Mouse (Mus musculus) forebrain, embryonic 15.5 days (tissue): ENCODE measurements around the gene Gm10392. TPM values are rescaled to one million over a fixed set of nuclear protein-coding genes. Genes with fewer than 3 reads are reported as not detected.

Source experiments
- ATAC-seq: fragments of 200-750 bp; cut with Nextera tagmentation; replicated peaks from 2 replicates; pipeline ENCODE4 v1.8.0; 2017; ENCODE audit warnings: mild to moderate bottlenecking, moderate TSS enrichment, moderate library complexity
- H3K27ac ChIP-seq: fragments of 300-500 bp; sonication (generic); replicated peaks from 2 replicates; pipeline ENCODE4 v1.5.1; 2015; ENCODE audit warnings: mild to moderate bottlenecking, inconsistent platforms
- H3K27me3 ChIP-seq: fragments of 300-500 bp; sonication (generic); 2 replicates; pipeline ENCODE4 v1.6.1; 2015; ENCODE audit warnings: inconsistent platforms
- H3K36me3 ChIP-seq: fragments of 300-500 bp; sonication (generic); 2 replicates; pipeline ENCODE4 v1.6.1; 2015; ENCODE audit warnings: mild to moderate bottlenecking, inconsistent platforms
- H3K4me1 ChIP-seq: fragments of 300-500 bp; sonication (generic); 2 replicates; pipeline ENCODE4 v1.6.1; 2015; ENCODE audit warnings: inconsistent platforms
- H3K4me2 ChIP-seq: fragments of 300-500 bp; sonication (generic); replicated peaks from 2 replicates; pipeline ENCODE4 v1.6.1; 2015; ENCODE audit warnings: mild to moderate bottlenecking, inconsistent platforms
- H3K4me3 ChIP-seq: fragments of 300-500 bp; sonication (generic); 2 replicates; pipeline ENCODE4 v1.5.1; 2015; ENCODE audit warnings: mild to moderate bottlenecking, inconsistent platforms
- H3K9ac ChIP-seq: fragments of 300-500 bp; sonication (generic); replicated peaks from 2 replicates; pipeline ENCODE4 v1.6.1; 2015; ENCODE audit warnings: mild to moderate bottlenecking, inconsistent platforms
- H3K9me3 ChIP-seq: fragments of 300-500 bp; sonication (generic); 2 replicates; pipeline ENCODE4 v1.6.1; 2016; ENCODE audit warnings: inconsistent platforms
- WGBS: fragments of 180-500 bp; shearing (Covaris S2); methylation state at CpG from one replicate; pipeline ENCODE4 v1.1.7; 2015; ENCODE audit warnings: mixed read lengths; 5-methylcytosine and 5-hydroxymethylcytosine counted together
- polyA plus RNA-seq: library from polyadenylated mRNA; unstranded; fragments of >200 nt; fragmentation: Nextera tagmentation; extraction: Ambion mirVana; gene quantifications from 2 replicates; pipeline ENCODE4 v1.2.1, GENCODE M21; 2015

Gm10392 gene
- polyA plus RNA-seq, 1 experiment from 2014 or later, result not detected

GRCm38 (mm10) chr11:77495507-77495906 lies 23.5 kb downstream of the Gm10392 start:
- H3K27ac ChIP-seq, result no peak overlapping the region
- H3K9me3 ChIP-seq, result no peaks in the 10 kb centered on the region
- peaks cover 68% of the 10 kb centered on the region for H3K4me1 ChIP-seq
- H3K4me3 ChIP-seq, result 0 out of 2 replicates have a peak overlapping the region, but pooled peaks have one; percentile 93
- peaks cover 12% of the 10 kb centered on the region; the same call in 1 of the 2 replicates for H3K36me3 ChIP-seq
- no peak for ATAC-seq
- 0 out of 2 replicates have a peak overlapping the region, but pooled peaks have one; percentile 89 for H3K4me2 ChIP-seq
- H3K27me3 ChIP-seq, result no peaks in the 10 kb centered on the region
- H3K9ac ChIP-seq, result peak overlapping the region; percentile 97; the same call in 1 of the 2 replicates

DNA sequence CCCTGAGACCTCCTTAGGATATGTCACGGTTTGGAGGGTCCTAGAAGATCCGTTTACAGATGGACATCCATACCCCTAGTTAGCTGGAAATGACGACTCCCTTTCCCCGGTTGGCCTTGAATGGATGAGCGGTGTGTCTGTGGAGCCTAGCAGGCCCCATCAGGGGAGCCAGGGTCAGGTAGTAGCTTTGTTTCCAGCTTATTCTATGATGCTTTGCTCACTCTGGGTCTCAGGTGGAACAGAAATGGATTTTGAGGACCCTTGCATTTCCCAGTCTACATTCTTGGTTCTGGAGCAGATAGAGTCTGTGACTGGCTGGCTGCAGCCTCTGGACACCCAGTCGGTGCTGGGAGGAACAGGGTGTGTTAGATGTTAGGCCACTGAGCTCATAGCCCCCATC lies 24.2 kb downstream of the Gm10392 start:
- H3K27ac ChIP-seq, result no peak overlapping the region
- H3K9me3 ChIP-seq, result no peaks in the 10 kb centered on the region
- H3K4me2 ChIP-seq, result peak overlapping the region; percentile 89
- H3K27me3 ChIP-seq, result no peaks in the 10 kb centered on the region
- ATAC-seq, result no peak
- H3K36me3 ChIP-seq, result peaks cover 6% of the 10 kb centered on the region; the same call in 1 of the 2 replicates
- H3K4me3 ChIP-seq, result peak overlapping the region; percentile 93
- peaks cover 71% of the 10 kb centered on the region for H3K4me1 ChIP-seq
- 78% methylated on average over 6 of the region's 6 CpGs for WGBS
- peak overlapping the region; percentile 97 for H3K9ac ChIP-seq

GRCm38 (mm10) chr11:77494344-77494676 lies 24.7 kb downstream of the Gm10392 start:
- WGBS, result 34% methylated on average over 4 of the region's 4 CpGs
- Histone ChIP-seq H3K36me3 (peaks cover 2% of the 10 kb centered on the region; the same call in 1 of the 2 replicates), H3K4me2 (peak overlapping the region; percentile 89), H3K9ac (peak overlapping the region; percentile 97), H3K27ac (peak overlapping the region; percentile 85), H3K27me3 (no peaks in the 10 kb centered on the region), H3K4me3 (peak overlapping the region; percentile 93), H3K4me1 (peaks cover 71% of the 10 kb centered on the region), H3K9me3 (no peaks in the 10 kb centered on the region)
- no peak for ATAC-seq

GRCm38 (mm10) chr11:77493512-77494343 lies 25.3 kb downstream of the Gm10392 start, which contains the start of gene Git1:
Gene Git1, plus strand, starts transcription at chr11:77493562.
- no peaks in the 10 kb centered on the region for H3K27me3 ChIP-seq
- no peaks in the 10 kb centered on the region for H3K36me3 ChIP-seq
- under 1% methylated on average over 51 of the region's 74 CpGs for WGBS
- H3K27ac ChIP-seq, result peak within 1 kb of the TSS; percentile 92
- peak within 1 kb of the TSS; percentile 94 for H3K4me2 ChIP-seq
- H3K4me3 ChIP-seq, result peak within 1 kb of the TSS; percentile 93
- H3K9ac ChIP-seq, result peak within 1 kb of the TSS; percentile 97
- peaks cover 72% of the 10 kb centered on the region for H3K4me1 ChIP-seq
- H3K9me3 ChIP-seq, result no peaks in the 10 kb centered on the region
- ATAC-seq, result no peak

DNA sequence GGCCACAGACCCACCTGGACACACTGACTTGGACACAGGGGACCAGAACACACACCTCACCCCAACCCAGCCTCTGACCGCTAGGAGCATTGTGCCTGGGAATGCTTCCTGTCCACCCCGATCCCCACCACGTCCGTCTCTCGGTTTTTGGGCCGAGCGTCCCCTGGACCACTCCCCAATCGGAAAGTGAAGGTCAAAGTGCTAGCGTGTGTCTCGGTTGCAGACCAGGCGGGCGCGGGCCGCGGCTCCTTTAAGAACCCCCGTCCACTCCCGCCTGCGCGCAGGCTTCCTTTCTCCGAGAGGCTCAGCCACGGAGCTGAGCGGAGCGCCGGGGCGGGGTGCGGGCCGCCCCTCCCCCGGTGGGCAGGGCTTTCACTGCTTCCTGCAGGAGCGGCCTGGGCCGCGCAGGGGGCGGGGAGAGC lies 26.1 kb downstream of the Gm10392 start:
- peak; percentile 70 for ATAC-seq
- Histone ChIP-seq H3K9ac (peak overlapping the region; percentile 53), H3K36me3 (no peaks in the 10 kb centered on the region), H3K27ac (peak overlapping the region; percentile 92), H3K4me1 (peaks cover 72% of the 10 kb centered on the region), H3K4me3 (peak overlapping the region; percentile 93), H3K4me2 (peak overlapping the region; percentile 94), H3K9me3 (no peaks in the 10 kb centered on the region), H3K27me3 (no peaks in the 10 kb centered on the region)
- WGBS, result under 1% methylated on average over 28 of the region's 32 CpGs

GRCm38 (mm10) chr11:77492311-77492871 lies 26.6 kb downstream of the Gm10392 start:
- Histone ChIP-seq H3K4me2 (peak overlapping the region; percentile 94), H3K27me3 (no peaks in the 10 kb centered on the region), H3K4me1 (peaks cover 73% of the 10 kb centered on the region), H3K9me3 (no peaks in the 10 kb centered on the region), H3K4me3 (peak overlapping the region; percentile 93), H3K27ac (peak overlapping the region; percentile 92), H3K9ac (peak overlapping the region; percentile 58), H3K36me3 (no peaks in the 10 kb centered on the region)
- WGBS, result 1% methylated on average over 18 of the region's 18 CpGs
- no peak for ATAC-seq

DNA sequence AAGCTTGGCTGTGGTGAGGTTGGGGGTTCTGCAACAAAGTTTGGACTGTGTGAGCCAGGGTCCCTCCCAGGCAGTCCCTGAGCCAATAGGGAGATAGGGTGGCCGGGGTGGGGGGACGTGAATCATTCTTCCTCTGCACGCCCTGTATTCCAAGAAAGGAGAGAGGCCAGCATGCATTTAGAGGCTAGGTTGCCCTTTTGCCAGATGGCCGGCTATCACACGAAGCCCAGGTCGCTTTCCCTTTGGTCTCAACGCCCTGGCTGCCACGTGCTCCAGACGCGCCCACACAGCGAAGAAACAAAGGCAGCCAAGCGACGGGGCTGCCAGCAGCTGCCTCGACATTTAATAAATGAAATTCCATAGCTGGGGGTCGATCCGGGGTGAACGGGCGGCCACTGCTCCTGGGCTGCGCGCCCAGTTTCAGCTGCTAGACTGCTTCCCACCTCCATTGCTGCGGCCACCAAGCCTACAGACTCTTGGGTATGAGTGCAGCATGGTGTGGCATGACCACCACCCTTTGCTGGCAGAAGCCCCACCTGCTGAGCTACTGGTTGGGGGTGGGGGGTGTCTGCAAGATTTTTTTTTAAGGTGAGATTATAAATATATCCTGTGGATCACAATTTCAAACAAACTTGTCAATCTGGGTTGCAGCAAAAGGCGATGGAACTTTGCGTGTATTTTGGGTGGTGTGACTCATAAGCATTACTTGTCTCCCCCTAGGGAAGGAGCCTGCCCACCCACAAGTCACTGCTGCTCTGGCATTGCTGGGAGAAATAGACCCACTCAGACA lies 27.3 kb downstream of the Gm10392 start:
- H3K9me3 ChIP-seq, result no peaks in the 10 kb centered on the region
- peak overlapping the region; percentile 94 for H3K4me2 ChIP-seq
- H3K4me1 ChIP-seq, result peaks cover 74% of the 10 kb centered on the region
- H3K27me3 ChIP-seq, result no peaks in the 10 kb centered on the region
- H3K9ac ChIP-seq, result peak overlapping the region; percentile 58
- H3K36me3 ChIP-seq, result no peaks in the 10 kb centered on the region
- H3K27ac ChIP-seq, result peak overlapping the region; percentile 92
- under 1% methylated on average over 23 of the region's 23 CpGs for WGBS
- H3K4me3 ChIP-seq, result peak overlapping the region; percentile 93
- ATAC-seq, result peak; percentile 59

GRCm38 (mm10) chr11:77491123-77491501 lies 27.9 kb downstream of the Gm10392 start:
- Histone ChIP-seq H3K27me3 (no peaks in the 10 kb centered on the region), H3K4me3 (peak overlapping the region; percentile 93), H3K9ac (peak overlapping the region; percentile 58), H3K36me3 (no peaks in the 10 kb centered on the region), H3K4me2 (peak overlapping the region; percentile 94), H3K4me1 (peaks cover 80% of the 10 kb centered on the region), H3K27ac (peak overlapping the region; percentile 92), H3K9me3 (no peaks in the 10 kb centered on the region)
- WGBS, result 1% methylated on average over 13 of the region's 13 CpGs
- peak; percentile 67 for ATAC-seq

DNA sequence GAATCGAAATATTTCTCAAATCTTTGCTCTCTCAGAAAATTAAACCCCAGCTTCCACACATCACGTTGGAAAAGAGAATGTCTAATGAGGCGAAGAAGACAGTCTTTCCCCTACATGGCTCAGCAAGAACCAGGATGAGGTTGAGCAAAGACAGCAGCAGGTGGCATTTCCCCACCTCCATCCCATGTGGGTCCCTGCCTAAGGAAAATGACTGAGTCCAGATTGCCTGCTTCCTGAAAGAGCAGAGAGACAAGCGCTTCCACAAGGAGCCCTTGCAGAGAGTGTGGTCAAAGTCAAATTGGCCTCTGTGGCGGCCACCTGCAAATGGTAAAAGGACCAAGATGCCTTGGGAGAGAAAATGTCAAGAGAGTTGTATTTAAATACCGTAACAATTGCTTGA lies 28.5 kb downstream of the Gm10392 start:
- no peaks in the 10 kb centered on the region for H3K27me3 ChIP-seq
- H3K4me3 ChIP-seq, result peak overlapping the region; percentile 93
- peak overlapping the region; percentile 92 for H3K27ac ChIP-seq
- peak overlapping the region; percentile 94 for H3K4me2 ChIP-seq
- peak overlapping the region; percentile 95 for H3K9ac ChIP-seq
- 74% methylated on average over 6 of the region's 6 CpGs for WGBS
- peaks cover 84% of the 10 kb centered on the region for H3K4me1 ChIP-seq
- H3K9me3 ChIP-seq, result no peaks in the 10 kb centered on the region
- no peaks in the 10 kb centered on the region for H3K36me3 ChIP-seq
- no peak for ATAC-seq

DNA sequence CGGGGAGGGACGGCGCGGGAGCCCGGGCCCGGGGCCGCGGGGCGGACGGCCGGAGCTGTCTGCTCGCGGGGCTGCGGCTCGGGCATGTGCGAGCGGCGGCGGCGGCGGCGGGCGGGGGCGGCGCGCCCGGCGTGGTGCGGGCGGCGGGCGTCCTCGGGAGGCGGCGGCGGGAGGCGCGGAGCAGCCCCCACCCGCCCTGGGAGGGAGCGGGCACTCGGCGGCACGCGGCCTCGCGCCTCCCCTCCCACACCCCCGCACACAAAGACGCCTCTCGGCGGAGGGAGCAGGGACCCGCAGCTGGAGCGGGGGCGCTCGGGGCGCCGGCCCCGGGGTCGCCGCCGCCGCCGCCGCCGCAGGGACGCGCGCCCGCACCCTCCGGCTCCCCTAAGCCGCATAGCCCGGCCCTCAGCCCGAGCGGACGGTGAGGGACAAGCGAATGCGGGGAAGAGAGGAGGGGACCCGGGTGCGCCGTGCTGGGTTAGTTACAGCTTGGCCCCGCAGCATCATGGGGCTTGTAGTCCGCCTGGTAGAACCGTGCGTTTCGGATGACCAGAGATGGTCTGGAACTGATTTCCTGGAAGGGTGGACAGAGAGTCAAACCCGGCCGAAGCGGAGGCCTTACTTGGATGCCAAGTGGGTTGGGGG lies 29.3 kb downstream of the Gm10392 start, which contains the start of gene Ankrd13b:
Gene Ankrd13b, minus strand, starts transcription at position 88 of the 645 bp plus-strand sequence.
- H3K4me3 ChIP-seq, result peak within 1 kb of the TSS; percentile 93
- no peaks in the 10 kb centered on the region for H3K9me3 ChIP-seq
- peak within 1 kb of the TSS; percentile 92 for H3K27ac ChIP-seq
- H3K9ac ChIP-seq, result peak within 1 kb of the TSS; percentile 95
- peaks cover 84% of the 10 kb centered on the region for H3K4me1 ChIP-seq
- no peaks in the 10 kb centered on the region for H3K36me3 ChIP-seq
- H3K27me3 ChIP-seq, result no peaks in the 10 kb centered on the region
- H3K4me2 ChIP-seq, result peak within 1 kb of the TSS; percentile 94
- 1% methylated on average over 58 of the region's 87 CpGs for WGBS
- ATAC-seq, result peak; percentile 65

GRCm38 (mm10) chr11:77488771-77489581 lies 30.0 kb downstream of the Gm10392 start:
- H3K27me3 ChIP-seq, result no peaks in the 10 kb centered on the region
- peak overlapping the region; percentile 95 for H3K9ac ChIP-seq
- no peaks in the 10 kb centered on the region for H3K36me3 ChIP-seq
- H3K4me2 ChIP-seq, result peak overlapping the region; percentile 94
- H3K9me3 ChIP-seq, result no peaks in the 10 kb centered on the region
- WGBS, result 2% methylated on average over 49 of the region's 55 CpGs
- peak overlapping the region; percentile 93 for H3K4me3 ChIP-seq
- no peak for ATAC-seq
- peaks cover 82% of the 10 kb centered on the region for H3K4me1 ChIP-seq
- peak overlapping the region; percentile 92 for H3K27ac ChIP-seq
